Mouse (Mus musculus) liver, postnatal 0 days (tissue): ENCODE measurements around the gene D130043K22Rik. TPM values are rescaled to one million over a fixed set of nuclear protein-coding genes. Genes with fewer than 3 reads are reported as not detected.

Source experiments
- ATAC-seq: fragments of 200-750 bp; cut with Nextera tagmentation; 2 replicates; pipeline ENCODE4 v1.8.0; 2017; ENCODE audit warnings: mild to moderate bottlenecking, moderate library complexity
- DNase-seq: peaks from one replicate; pipeline ENCODE4 v3.0.0-alpha.2; 2016
- H3K27ac ChIP-seq: fragments of 300-500 bp; sonication (generic); 2 replicates; pipeline ENCODE4 v1.5.1; 2014; ENCODE audit warnings: antibody characterized with exemption, moderate library complexity, mild to moderate bottlenecking, low read depth
- H3K27me3 ChIP-seq: fragments of 300-500 bp; sonication (generic); 2 replicates; pipeline ENCODE4 v1.6.1; 2014; ENCODE audit warnings: low read length, control low read depth, mixed read lengths; ENCODE audit not compliant: insufficient read depth
- H3K36me3 ChIP-seq: fragments of 300-500 bp; sonication (generic); replicated peaks from 2 replicates; pipeline ENCODE4 v1.6.1; 2014; ENCODE audit warnings: mild to moderate bottlenecking, control low read depth, low read length, moderate library complexity, mixed read lengths; ENCODE audit not compliant: insufficient read depth
- H3K4me1 ChIP-seq: fragments of 300-500 bp; sonication (generic); 2 replicates; pipeline ENCODE4 v1.6.1; 2014; ENCODE audit warnings: antibody characterized with exemption, mild to moderate bottlenecking, control low read depth; ENCODE audit not compliant: insufficient read depth
- H3K4me2 ChIP-seq: fragments of 300-500 bp; sonication (generic); 2 replicates; pipeline ENCODE4 v1.6.1; 2014; ENCODE audit warnings: low read depth, mild to moderate bottlenecking, low read length, moderate library complexity, mixed read lengths
- H3K4me3 ChIP-seq: fragments of 300-500 bp; sonication (generic); 2 replicates; pipeline ENCODE4 v1.5.1; 2014; ENCODE audit warnings: low read depth, low read length
- H3K9ac ChIP-seq: fragments of 300-500 bp; sonication (generic); replicated peaks from 2 replicates; pipeline ENCODE4 v1.6.1; 2014; ENCODE audit warnings: mild to moderate bottlenecking, moderate library complexity
- H3K9me3 ChIP-seq: fragments of 300-500 bp; sonication (generic); 2 replicates; pipeline ENCODE4 v1.6.1; 2016; ENCODE audit warnings: mild to moderate bottlenecking, control low read depth, low read length, mixed read lengths
- CTCF ChIP-seq: sonication (generic); IDR thresholded peaks from 2 replicates; pipeline ENCODE4 v1.5.1; 2016; ENCODE audit warnings: antibody characterized with exemption, low read depth
- EP300 ChIP-seq: IDR thresholded peaks from 2 replicates; pipeline ENCODE4 v1.6.1; 2016; ENCODE audit warnings: antibody characterized with exemption, low read depth, mild to moderate bottlenecking
- WGBS: fragments of 180-500 bp; shearing (Covaris S2); extraction: QIAGEN DNeasy Blood & Tissue Kit; methylation state at CpG from one replicate; pipeline ENCODE4 v1.1.7; 2014; ENCODE audit not compliant: insufficient replicate concordance; 5-methylcytosine and 5-hydroxymethylcytosine counted together
- polyA plus RNA-seq: library from polyadenylated mRNA; unstranded; fragments of >200 nt; fragmentation: Nextera tagmentation; extraction: Ambion mirVana; gene quantifications from 2 replicates; pipeline ENCODE4 v1.2.1, GENCODE M21; 2015

The D130043K22Rik gene
- polyA plus RNA-seq, 1 experiment from 2014 or later: 0.48 TPM

DNA sequence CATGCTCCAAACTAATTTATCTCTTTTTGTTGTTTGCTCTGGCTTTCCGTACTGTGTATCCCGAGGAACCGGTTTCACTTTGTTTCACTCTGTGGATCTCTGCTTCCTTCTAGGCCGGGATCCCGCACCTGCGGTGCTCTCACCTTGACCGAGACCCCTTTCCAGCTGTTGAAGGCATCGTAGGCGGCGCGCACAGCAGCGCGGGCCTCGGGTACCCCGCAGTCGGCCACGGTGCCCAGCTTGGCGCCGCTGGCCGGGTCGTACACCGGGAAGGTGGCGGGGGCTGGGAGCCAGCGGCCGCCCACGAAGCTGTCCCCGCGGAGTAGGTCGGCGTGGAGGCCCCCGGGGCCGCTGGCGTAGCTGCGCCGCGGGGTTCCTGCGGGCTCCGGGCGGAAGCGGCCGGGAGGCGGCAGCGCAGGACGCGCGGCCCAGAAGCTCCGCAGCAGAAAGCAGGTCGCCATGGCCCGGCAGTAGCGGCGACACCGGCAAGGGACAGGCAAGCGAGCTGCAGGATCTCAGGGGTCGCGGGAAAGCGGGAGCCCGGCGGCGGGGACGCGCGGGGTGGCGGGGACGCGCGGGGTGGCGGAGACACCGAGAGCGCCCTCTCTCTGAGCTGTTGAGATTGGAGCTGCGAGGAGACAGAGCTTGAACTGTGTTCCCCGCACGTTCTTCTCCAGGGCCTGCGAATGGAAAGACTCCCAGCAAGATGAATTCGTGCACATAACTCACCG is 92.3 kb downstream of the D130043K22Rik start, which contains the start of gene Aldh5a1:
TSS of gene Aldh5a1 (minus strand) at position 554 of the 731 bp plus-strand sequence.
- WGBS: under 1% methylated on average over 63 of the region's 75 CpGs
- peak; percentile 70 for DNase-seq
- H3K27me3 ChIP-seq: peaks cover 7% of the 10 kb centered on the region

GRCm38 (mm10) chr13:24937839-24938166 is 92.9 kb downstream of the D130043K22Rik start:
- H3K27me3 ChIP-seq: peaks cover 7% of the 10 kb centered on the region
- peak; percentile 20; the same call in 1 of the 2 replicates for ATAC-seq
- no peaks in the 10 kb centered on the region for H3K9me3 ChIP-seq
- peak overlapping the region; percentile 78 for H3K4me2 ChIP-seq
- WGBS: 12% methylated on average over 12 of the region's 12 CpGs
- peak overlapping the region; percentile 79 for H3K27ac ChIP-seq
- TF ChIP-seq CTCF: no peak
- DNase-seq: no peak
- peaks cover 11% of the 10 kb centered on the region for H3K4me1 ChIP-seq
- no peaks in the 10 kb centered on the region for H3K36me3 ChIP-seq
- peak overlapping the region; percentile 76 for H3K9ac ChIP-seq
- peak overlapping the region; percentile 67 for H3K4me3 ChIP-seq

More for the DNA sequence above, 92.3 kb downstream of the D130043K22Rik start, which contains the start of gene Aldh5a1:
- Histone ChIP-seq H3K4me1 (peaks cover 11% of the 10 kb centered on the region), H3K36me3 (no peaks in the 10 kb centered on the region), H3K9ac (peak within 1 kb of the TSS; percentile 76), H3K27ac (peak within 1 kb of the TSS; percentile 79), H3K4me2 (peak within 1 kb of the TSS; percentile 78), H3K9me3 (no peaks in the 10 kb centered on the region), H3K4me3 (peak within 1 kb of the TSS; percentile 67)
- ATAC-seq: peak; percentile 81
- no peak for TF ChIP-seq EP300
- TF ChIP-seq CTCF: peak; percentile 48

DNA sequence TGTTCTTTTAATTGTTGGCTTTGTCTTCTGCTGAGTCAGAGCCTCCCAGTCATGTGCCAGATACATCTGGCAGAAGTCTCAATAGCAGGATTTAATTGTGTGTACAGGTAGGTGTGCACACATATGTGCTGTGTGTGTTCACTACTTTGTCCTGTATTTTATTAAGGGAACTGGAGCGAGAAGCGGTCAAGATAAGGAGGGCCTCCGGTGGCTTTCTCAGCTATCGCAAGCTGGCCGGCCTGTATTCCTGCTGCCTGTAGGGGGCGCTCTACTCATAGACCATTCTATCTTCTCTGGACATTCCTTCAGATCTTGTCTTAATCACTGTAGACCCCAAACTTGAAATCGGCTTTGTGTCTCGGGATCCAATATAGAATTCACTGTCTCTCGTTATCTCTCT is 93.7 kb downstream of the D130043K22Rik start:
- Histone ChIP-seq H3K4me3 (no peak overlapping the region), H3K4me1 (peaks cover 11% of the 10 kb centered on the region), H3K27ac (no peak overlapping the region), H3K27me3 (peaks cover 7% of the 10 kb centered on the region), H3K4me2 (peak overlapping the region; percentile 19; the same call in 1 of the 2 replicates), H3K9me3 (no peaks in the 10 kb centered on the region), H3K9ac (no peak overlapping the region), H3K36me3 (no peaks in the 10 kb centered on the region)
- ATAC-seq: no peak
- TF ChIP-seq EP300: no peak
- TF ChIP-seq CTCF: peak; percentile 82
- WGBS: 13% methylated on average over 9 of the region's 9 CpGs
- DNase-seq: peak; percentile 74

GRCm38 (mm10) chr13:24939472-24939871 is 94.5 kb downstream of the D130043K22Rik start:
- DNase-seq (no peak), ATAC-seq (no peak)
- H3K9ac ChIP-seq: no peak overlapping the region
- no peak overlapping the region for H3K4me2 ChIP-seq
- 77% methylated on average over 9 of the region's 9 CpGs for WGBS
- H3K4me3 ChIP-seq: no peak overlapping the region
- TF ChIP-seq EP300 (no peak), CTCF (no peak)
- no peaks in the 10 kb centered on the region for H3K36me3 ChIP-seq
- H3K27me3 ChIP-seq: peaks cover 7% of the 10 kb centered on the region
- H3K27ac ChIP-seq: no peak overlapping the region
- peaks cover 11% of the 10 kb centered on the region for H3K4me1 ChIP-seq
- no peaks in the 10 kb centered on the region for H3K9me3 ChIP-seq

DNA sequence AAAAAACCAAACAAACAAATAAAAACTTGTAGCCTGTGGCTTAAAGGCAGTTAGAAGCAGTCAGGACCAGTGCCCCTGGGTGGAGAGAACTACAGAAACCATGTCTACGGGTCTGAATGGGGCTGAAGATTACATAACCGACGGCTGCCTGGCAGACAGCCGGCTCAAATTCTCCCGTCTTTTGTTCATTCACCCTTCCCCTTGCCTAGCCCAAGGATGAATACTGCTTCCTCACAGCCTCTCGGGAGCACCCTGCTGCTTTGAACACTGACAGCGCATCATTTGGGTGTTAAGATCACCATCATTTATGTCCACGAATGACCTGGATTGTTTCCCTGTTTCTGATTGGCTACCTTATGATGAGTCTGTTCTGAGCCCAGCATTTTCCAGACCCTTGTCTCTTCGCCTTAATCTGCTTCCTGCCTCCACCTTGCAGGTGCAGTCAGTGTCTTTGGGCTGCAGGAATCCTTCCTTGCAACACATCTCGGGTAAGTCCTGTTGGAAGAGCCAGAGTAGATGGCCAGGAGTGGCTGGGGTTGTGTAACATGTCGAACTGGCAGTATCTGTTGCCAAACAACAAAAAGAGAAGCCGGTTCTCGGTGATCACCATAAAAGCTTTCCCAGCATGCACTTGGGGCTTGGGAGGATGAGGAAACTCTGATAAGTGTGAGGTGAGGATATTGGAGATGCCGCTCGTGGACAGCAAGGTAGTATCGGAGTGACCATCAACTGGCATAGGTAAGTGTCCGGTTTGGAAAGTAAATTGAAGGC is 97.8 kb downstream of the D130043K22Rik start, which contains the start of gene Gpld1:
TSS of gene Gpld1 (plus strand) at position 641 of the 771 bp plus-strand sequence.
- Histone ChIP-seq H3K36me3 (no peaks in the 10 kb centered on the region), H3K27ac (peak within 1 kb of the TSS; percentile 77), H3K4me2 (peak within 1 kb of the TSS; percentile 50), H3K9ac (peak within 1 kb of the TSS; percentile 35), H3K4me1 (peaks cover 10% of the 10 kb centered on the region), H3K4me3 (peak within 1 kb of the TSS; percentile 29), H3K27me3 (peaks cover under 1% of the 10 kb centered on the region; the same call in 1 of the 2 replicates), H3K9me3 (no peaks in the 10 kb centered on the region)
- 50% methylated on average over 17 of the region's 17 CpGs for WGBS
- DNase-seq (peak; percentile 52), ATAC-seq (peak; percentile 80)
- TF ChIP-seq EP300: 0 out of 2 replicates have a peak, but pooled peaks have one; percentile 12
- no peak for TF ChIP-seq CTCF

- H3K4me2 ChIP-seq: peak overlapping the region; percentile 50
- no peak for TF ChIP-seq CTCF
- TF ChIP-seq EP300: no peak
- DNase-seq (peak; percentile 53), ATAC-seq (peak; percentile 81)
- no peaks in the 10 kb centered on the region for H3K9me3 ChIP-seq
- no peaks in the 10 kb centered on the region for H3K27me3 ChIP-seq
- WGBS: 39% methylated on average over 8 of the region's 8 CpGs
- no peaks in the 10 kb centered on the region for H3K36me3 ChIP-seq
- H3K27ac ChIP-seq: peak overlapping the region; percentile 77
- peak overlapping the region; percentile 35 for H3K9ac ChIP-seq
- H3K4me1 ChIP-seq: peaks cover 5% of the 10 kb centered on the region; the same call in 1 of the 2 replicates
- H3K4me3 ChIP-seq: peak overlapping the region; percentile 29
Observed at GRCm38 (mm10) chr13:24943303-24943702, 98.4 kb downstream of the D130043K22Rik start.
